8 mouse cellular contexts compared by ENCODE assay signal in the genomic region with DNA sequence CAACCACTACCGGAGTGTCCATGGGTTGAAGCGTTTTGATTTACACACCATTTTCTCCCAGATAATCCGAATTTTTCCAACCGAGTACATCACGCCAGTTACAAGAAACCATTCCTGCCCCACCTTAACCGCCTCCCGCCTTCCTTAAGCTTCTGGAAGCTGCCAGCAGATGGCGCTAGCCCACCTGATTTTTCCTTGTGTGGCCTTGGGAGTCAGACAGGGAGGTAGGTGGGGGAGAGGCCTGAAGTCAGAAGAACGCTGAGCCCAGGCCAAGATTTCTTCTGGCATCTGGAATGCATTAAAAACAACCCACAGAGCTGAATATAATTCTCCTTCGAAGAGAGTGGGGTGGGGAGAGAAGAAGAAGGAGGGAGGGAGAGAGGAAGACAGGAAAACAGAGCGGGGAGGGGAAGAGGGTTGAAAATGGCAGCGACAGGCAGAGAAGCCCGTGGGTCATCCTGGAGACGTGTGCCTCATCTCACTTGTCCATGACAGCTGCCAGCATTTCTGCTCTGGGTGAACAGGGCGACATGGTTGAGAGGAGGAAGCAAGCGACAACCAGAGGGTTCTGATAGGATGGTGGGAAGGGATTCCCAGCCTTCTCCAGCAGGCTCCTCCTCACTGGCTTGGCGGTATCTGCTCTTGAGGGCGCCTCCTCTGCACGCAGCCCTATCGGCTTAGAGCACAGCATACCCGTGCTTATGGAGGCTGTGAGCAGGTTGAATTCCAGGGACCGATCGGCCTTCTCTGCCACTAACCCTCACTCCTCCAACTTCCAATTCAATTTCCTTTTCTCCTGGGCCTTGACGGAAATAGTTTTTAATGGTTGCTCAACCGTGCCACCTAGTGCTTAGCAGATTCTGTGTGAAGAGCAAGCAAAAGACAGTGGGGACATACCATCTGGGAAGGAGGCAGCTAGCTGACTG. TPM values are rescaled to one million over a fixed set of nuclear protein-coding genes. Genes with fewer than 3 reads are reported as not detected.
DNase-seq lines count a peak whose midpoint lies in the region; ATAC-seq lines count a peak whose summit lies in the region.

No protein-coding gene starts in this region.

- H3K36me3 ChIP-seq in hindbrain, embryonic 14.5 days (replicated peaks; ENCODE audit: control insufficient read depth, insufficient read depth) = no peaks in the 10 kb centered on the region

- no peaks in the 10 kb centered on the region for H3K4me1 ChIP-seq in hindbrain, embryonic 14.5 days (replicated peaks; ENCODE audit: control insufficient read depth, insufficient read depth, low read length)

- peak; percentile 93 for DNase-seq in R1 (ENCODE audit: low read depth, low spot score)
- DNase-seq in cerebellum, postnatal 10 days = peak; percentile 94 to 95
- DNase-seq in frontal cortex, postnatal 25 days (ENCODE audit: low spot score in 2 of 2) = peak; percentile 91 to 93
- DNase-seq in hindbrain, embryonic 14.5 days (ENCODE audit: low spot score) = peak; percentile 97
- DNase-seq in layer of hippocampus, postnatal 36 days = peak; percentile 89 to 90
- DNase-seq in lung, postnatal 25 days (ENCODE audit: low spot score) = peak; percentile 94
- peak; percentile 95 to 97 for DNase-seq in right cerebral cortex, adult 2 months (ENCODE audit: low spot score in 2 of 2)
- DNase-seq in urinary bladder, postnatal 25 days (ENCODE audit: low spot score) = peak; percentile 86

- H3K27ac ChIP-seq in hindbrain, embryonic 14.5 days = peak overlapping the region; percentile 52

- peak; percentile 93 for ATAC-seq in hindbrain, embryonic 14.5 days (ENCODE audit: low FRiP score)

- H3K4me3 ChIP-seq in hindbrain, embryonic 14.5 days (replicated peaks; ENCODE audit: low read length) = peak overlapping the region; percentile 13; the same call in 1 of the 2 replicates

- no peak overlapping the region for H3K9ac ChIP-seq in hindbrain, embryonic 14.5 days

- WGBS in hindbrain, embryonic 14.5 days = 28% methylated on average over 25 of the region's 25 CpGs

- H3K4me2 ChIP-seq in hindbrain, embryonic 14.5 days (replicated peaks) = peak overlapping the region; percentile 37

- no peaks in the 10 kb centered on the region; the same call in 1 of the 2 replicates for H3K9me3 ChIP-seq in hindbrain, embryonic 14.5 days (ENCODE audit: control insufficient read depth, low read length)

- H3K27me3 ChIP-seq in hindbrain, embryonic 14.5 days (ENCODE audit: control insufficient read depth, insufficient read depth, low read length) = no peaks in the 10 kb centered on the region

RNA-seq across cellular contexts. Expression of a gene that starts 29.7 kb away (rescaled TPM):
- not detected in 2 replicates for polyA plus RNA-seq in hindbrain, embryonic 14.5 days (2014; fragmentation: Nextera tagmentation; extraction: Ambion mirVana)
- under 1 TPM in 1 of 2 experiments, not detected in 1; 0.56 TPM for total RNA-seq in layer of hippocampus, postnatal 36 days (2021)

RNA-seq across cellular contexts. Expression of a gene that starts 42.1 kb away (rescaled TPM):
- polyA plus RNA-seq in hindbrain, embryonic 14.5 days (2014; fragmentation: Nextera tagmentation; extraction: Ambion mirVana) = 52.8 and 58.9 TPM in 2 replicates
- total RNA-seq in layer of hippocampus, postnatal 36 days (2021) = 10 to 100 TPM; 30.5 to 35.9 TPM

Comparison
In these comparisons a context has a peak if more than half of its experiments do, and no peak if none do; other contexts are left out.
1. Peak in every context shown above with its lines: DNase-seq, ATAC-seq, H3K4me3 ChIP-seq and H3K27ac ChIP-seq.